Mouse (Mus musculus): ENCODE data around the gene Ublcp1. TPM values are rescaled to one million over a fixed set of nuclear protein-coding genes. Genes with fewer than 3 reads are reported as not detected.

Ublcp1 gene
- total and polyA plus RNA-seq, 3 experiments: 18.9 to 34.1 (median 26.7) TPM

DNA sequence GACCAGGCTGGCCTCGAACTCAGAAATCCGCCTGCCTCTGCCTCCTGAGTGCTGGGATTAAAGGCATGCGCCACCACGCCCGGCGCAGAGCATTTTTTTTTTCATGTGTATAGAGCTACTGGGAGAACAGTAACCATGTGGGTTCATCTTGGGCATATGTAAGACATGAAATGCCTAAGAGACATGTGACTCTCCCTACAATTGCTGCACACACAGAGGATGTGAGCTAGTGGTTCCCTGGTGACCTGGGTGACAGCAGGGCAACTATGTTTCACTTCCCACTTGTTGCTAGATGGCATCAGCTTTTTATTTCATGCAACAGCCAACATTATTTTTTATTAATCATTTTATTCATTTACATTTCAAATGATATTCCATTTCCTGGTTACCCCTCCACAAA is 32.5 kb downstream of the Ublcp1 start:
- no peak for DNase-seq (ENCODE audit: extremely low read depth)
- Histone ChIP-seq H3K4me3 (replicated peaks in 1 of 3; ENCODE audit: low read depth in 2 of 3, low read length in 2 of 3, poor library complexity in 1 of 3) (no peak overlapping the region), H3K27ac (ENCODE audit: insufficient read depth, low read depth) (no peak overlapping the region), H3K79me2 (replicated peaks; ENCODE audit: control insufficient read depth, extremely low read depth, insufficient read depth, poor library complexity, severe bottlenecking) (no peaks in the 10 kb centered on the region), H3K4me2 (ENCODE audit: insufficient read depth, low read depth, poor library complexity, severe bottlenecking) (no peak overlapping the region), H3K9me3 (replicated peaks; ENCODE audit: low read length) (no peaks in the 10 kb centered on the region), H3K4me1 (ENCODE audit: control insufficient read depth in 1 of 2, insufficient read depth in 2 of 2) (peaks cover 0 to 8% of the 10 kb centered on the region in 2 experiments; a peak in 1 of 4 replicates), H3K36me3 (replicated peaks in 1 of 2; ENCODE audit: control insufficient read depth in 1 of 2, insufficient read depth in 1 of 2, low read length in 1 of 2) (no peaks in the 10 kb centered on the region), H3K9ac (ENCODE audit: insufficient read depth, low read depth) (no peak overlapping the region), H3K27me3 (replicated peaks) (no peaks in the 10 kb centered on the region)
- 0 out of 2 replicates have a peak, but pooled peaks have one; percentile 10 for TF ChIP-seq IRF4 (IDR thresholded peaks at IDR 0.05; ENCODE audit: low read depth, low read length)
- no peak for TF ChIP-seq RAD21 (IDR thresholded peaks at IDR 0.05; ENCODE audit: low read depth, low read length)
- in situ Hi-C loops (cut with MboI; ENCODE audit: low pct_ligation_motif_present, low pct_unique_long_range_greater_than_20kb, low sequenced_read_pairs): loop anchor here (25.0 kb wide), 1 partner anchor 350 kb away; no protein-coding TSS in a partner anchor
- dilution Hi-C loops (cut with MboI; ENCODE audit: extremely low pct_ligation_motif_present, extremely low pct_unique_long_range_greater_than_20kb, low sequenced_read_pairs): no loop called here

- no peak overlapping the region for H3K27ac ChIP-seq (ENCODE audit: insufficient read depth, low read depth)
- no peaks in the 10 kb centered on the region for H3K9me3 ChIP-seq (replicated peaks; ENCODE audit: low read length)
- no peaks in the 10 kb centered on the region for H3K79me2 ChIP-seq (replicated peaks; ENCODE audit: control insufficient read depth, extremely low read depth, insufficient read depth, poor library complexity, severe bottlenecking)
- dilution Hi-C loops (cut with MboI; ENCODE audit: extremely low pct_ligation_motif_present, extremely low pct_unique_long_range_greater_than_20kb, low sequenced_read_pairs) (no loop called here), in situ Hi-C loops (cut with MboI; ENCODE audit: low pct_ligation_motif_present, low pct_unique_long_range_greater_than_20kb, low sequenced_read_pairs) (loop anchor here (25.0 kb wide), 1 partner anchor 343 kb away; no protein-coding TSS in a partner anchor)
- DNase-seq (ENCODE audit: extremely low read depth): no peak
- no peaks in the 10 kb centered on the region for H3K27me3 ChIP-seq (replicated peaks)
- H3K36me3 ChIP-seq (replicated peaks in 1 of 2; ENCODE audit: control insufficient read depth in 1 of 2, insufficient read depth in 1 of 2, low read length in 1 of 2): no peaks in the 10 kb centered on the region
- no peak overlapping the region for H3K9ac ChIP-seq (ENCODE audit: insufficient read depth, low read depth)
- H3K4me2 ChIP-seq (ENCODE audit: insufficient read depth, low read depth, poor library complexity, severe bottlenecking): no peak overlapping the region
- H3K4me1 ChIP-seq (ENCODE audit: control insufficient read depth in 1 of 2, insufficient read depth in 2 of 2): peaks cover 9 to 22% of the 10 kb centered on the region in 2 experiments
- TF ChIP-seq ZMIZ1 (IDR thresholded peaks at IDR 0.05; ENCODE audit: low read depth, low read length) (no peak), CTCF (conservative IDR thresholded peaks at IDR 0.05 in 1 of 2, IDR thresholded peaks at IDR 0.05 in 1 of 2; ENCODE audit: low read depth in 2 of 2, low read length in 2 of 2) (no peak), MAFK (IDR thresholded peaks at IDR 0.05; ENCODE audit: insufficient replicate concordance, low read length) (no peak), RCOR1 (conservative IDR thresholded peaks at IDR 0.05; ENCODE audit: low read depth, low read length) (no peak), MEF2A (IDR thresholded peaks at IDR 0.05; ENCODE audit: borderline replicate concordance, low read depth, low read length) (no peak), TBP (conservative IDR thresholded peaks at IDR 0.05; ENCODE audit: low read depth, low read length) (no peak), CHD1 (IDR thresholded peaks at IDR 0.05; ENCODE audit: low read depth, low read length) (no peak), MAZ (IDR thresholded peaks at IDR 0.05; ENCODE audit: low read depth, low read length) (no peak), NRF1 (IDR thresholded peaks at IDR 0.05; ENCODE audit: low read depth, low read length) (no peak), USF1 (IDR thresholded peaks at IDR 0.05; ENCODE audit: low read depth, low read length) (no peak), EP300 (IDR thresholded peaks at IDR 0.05; ENCODE audit: low read length) (no peak), ZC3H11A (IDR thresholded peaks at IDR 0.05; ENCODE audit: low read depth, low read length) (no peak), ELF1 (IDR thresholded peaks at IDR 0.05; ENCODE audit: low read depth, low read length) (no peak)
- no peak overlapping the region for H3K4me3 ChIP-seq (replicated peaks in 1 of 3; ENCODE audit: low read depth in 2 of 3, low read length in 2 of 3, poor library complexity in 1 of 3)
These were observed 40.3 kb downstream of the Ublcp1 start for GRCm38 (mm10) chr11:44430036-44430435.

All from CH12.LX (cell line).